ENCODE assay signal across 19 mouse cellular contexts in genomic region chr3:79989911-79990310, GRCm38 (mm10).
DNase-seq lines count a peak whose midpoint lies in the region; ATAC-seq and TF ChIP-seq lines count a peak whose summit lies in the region.
"Had no signal": no experiment of that assay in that cellular context is flagged by ENCODE, and none has a peak within 500 bp of the region (broad histone marks: within the 10 kb centered on the region; RNA-seq: fewer than 3 reads in every experiment).

No protein-coding gene starts in this region.

- no peaks in the 10 kb centered on the region for H3K27me3 ChIP-seq in heart, adult 2 months (ENCODE audit: control insufficient read depth, insufficient read depth, low read length)
- H3K27me3 ChIP-seq in heart, embryonic 16.5 days (ENCODE audit: control insufficient read depth, insufficient read depth, low read length) = no peaks in the 10 kb centered on the region
- H3K27me3 ChIP-seq: CH12.LX; embryonic facial prominence, embryonic 13.5 days; limb, embryonic 13.5 days had no signal

- no peak overlapping the region for H3K9ac ChIP-seq in heart, adult 2 months (ENCODE audit: low read depth, low read length)
- H3K9ac ChIP-seq in heart, embryonic 16.5 days (ENCODE audit: low read length) = peak overlapping the region; percentile 64
- H3K9ac ChIP-seq: embryonic facial prominence, embryonic 13.5 days; hindbrain, embryonic 14.5 days; limb, embryonic 13.5 days; liver, embryonic 14.5 days had no signal

- peaks cover 18% of the 10 kb centered on the region for H3K36me3 ChIP-seq in heart, adult 2 months (ENCODE audit: control insufficient read depth, insufficient read depth, low read length)
- H3K36me3 ChIP-seq in heart, embryonic 16.5 days (ENCODE audit: control insufficient read depth, insufficient read depth) = no peaks in the 10 kb centered on the region
- H3K36me3 ChIP-seq: embryonic facial prominence, embryonic 13.5 days; limb, embryonic 13.5 days had no signal

- H3K79me2 ChIP-seq in heart, adult 2 months (replicated peaks; ENCODE audit: control insufficient read depth, insufficient read depth, low read length) = no peaks in the 10 kb centered on the region

- 19% methylated on average over 2 of the region's 2 CpGs for WGBS in heart, adult 2 months
- 12% methylated on average over 2 of the region's 2 CpGs for WGBS in heart, embryonic 16.5 days

- H3K4me2 ChIP-seq in heart, embryonic 16.5 days (ENCODE audit: low read depth, low read length) = no peak overlapping the region
- H3K4me2 ChIP-seq: embryonic facial prominence, embryonic 13.5 days; hindbrain, embryonic 14.5 days; limb, embryonic 13.5 days had no signal

- DNase-seq in heart, adult 2 months = no peak
- DNase-seq in heart, postnatal 25 days (ENCODE audit: low spot score) = no peak
- no peak for DNase-seq in heart, postnatal 10 days
- DNase-seq in Muller cell, postnatal 12 days (ENCODE audit: inconsistent ontology term) = peak; percentile 56
- DNase-seq in fibroblast of lung, adult 2 months (ENCODE audit: low read depth) = peak; percentile 53
- no peak for DNase-seq in yolk sac, embryonic 10.5 days (ENCODE audit: low spot score)
- DNase-seq in cerebellum, adult 11 months = no peak
- DNase-seq: cerebellum, adult 8-10 months; kidney, adult 8-10 months; kidney, postnatal 25 days; midbrain, embryonic 14.5 days; thymus, postnatal 4 days had no signal

- peaks cover 8% of the 10 kb centered on the region for H3K4me1 ChIP-seq in heart, adult 2 months (ENCODE audit: control insufficient read depth, insufficient read depth, low read length)
- peaks cover 27% of the 10 kb centered on the region for H3K4me1 ChIP-seq in heart, embryonic 16.5 days (ENCODE audit: control insufficient read depth, insufficient read depth, low read length)
- H3K4me1 ChIP-seq: embryonic facial prominence, embryonic 13.5 days; limb, embryonic 13.5 days had no signal

- no peak overlapping the region for H3K4me3 ChIP-seq in heart, adult 2 months
- H3K4me3 ChIP-seq in heart, embryonic 16.5 days (ENCODE audit: low read length) = no peak overlapping the region
- H3K4me3 ChIP-seq: embryonic facial prominence, embryonic 13.5 days; limb, embryonic 13.5 days had no signal

- no peak for TF ChIP-seq POLR2A in heart, adult 2 months (IDR thresholded peaks at IDR 0.05; ENCODE audit: insufficient read depth, low read depth, low read length)

- intact Hi-C loops in heart, adult 2 months (cut with DNase I) = loop anchor here (5.0 kb wide), 2 partner anchors 38 to 67 kb away; no protein-coding TSS in a partner anchor
- intact Hi-C loops in heart, postnatal 25 days (cut with DNase I) = loop anchor here (5.0 kb wide), 1 partner anchor 103 kb away; no protein-coding TSS in a partner anchor
- intact Hi-C loops in heart, postnatal 10 days (cut with DNase I) = loop anchor here (5.0 kb wide), 1 partner anchor 62 kb away; no protein-coding TSS in a partner anchor

- no peaks in the 10 kb centered on the region for H3K9me3 ChIP-seq in heart, embryonic 16.5 days (replicated peaks; ENCODE audit: control insufficient read depth, low read length)
- H3K9me3 ChIP-seq: embryonic facial prominence, embryonic 13.5 days; limb, embryonic 13.5 days had no signal

- no peak for TF ChIP-seq CTCF in heart, adult 2 months (IDR thresholded peaks at IDR 0.05)

- H3K27ac ChIP-seq in heart, adult 2 months = peak overlapping the region; percentile 87
- peak overlapping the region; percentile 98 for H3K27ac ChIP-seq in heart, embryonic 16.5 days (ENCODE audit: low read length)
- H3K27ac ChIP-seq: embryonic facial prominence, embryonic 13.5 days; hindbrain, embryonic 14.5 days; limb, embryonic 13.5 days; liver, embryonic 14.5 days had no signal

- no peak for ATAC-seq in heart, embryonic 16.5 days (replicated peaks; ENCODE audit: extremely low read depth, insufficient read depth, low FRiP score)
- ATAC-seq: forebrain, embryonic 16.5 days had no signal

- TF ChIP-seq EP300 in heart, adult 2 months (IDR thresholded peaks at IDR 0.05; ENCODE audit: insufficient read depth, low read depth, low read length) = no peak

Comparison
In these comparisons a context has a peak if more than half of its experiments do, and no peak if none do; other contexts are left out.
1. DNase-seq: peak in Muller cell, postnatal 12 days (single experiment) and fibroblast of lung, adult 2 months (single experiment); none in heart, adult 2 months (0 of 2), heart, postnatal 25 days (single experiment), heart, postnatal 10 days (0 of 2), yolk sac, embryonic 10.5 days (single experiment) and cerebellum, adult 11 months (single experiment).